Mouse (Mus musculus) hindbrain, embryonic 12.5 days (tissue): Measurements from ENCODE around the gene Lin54. TPM values are rescaled to one million over a fixed set of nuclear protein-coding genes. Genes with fewer than 3 reads are reported as not detected.

Source experiments
- ATAC-seq: fragments of 200-750 bp; cut with Nextera tagmentation; 2 replicates; pipeline ENCODE4 v1.8.0; 2017; ENCODE audit warnings: moderate TSS enrichment; ENCODE audit not compliant: low FRiP score
- H3K27ac ChIP-seq: fragments of 300-500 bp; sonication (generic); 2 replicates; pipeline ENCODE4 v1.5.1; 2016; ENCODE audit warnings: mild to moderate bottlenecking
- H3K27me3 ChIP-seq: fragments of 300-500 bp; sonication (generic); 2 replicates; pipeline ENCODE4 v1.6.1; 2016; ENCODE audit warnings: mild to moderate bottlenecking
- H3K36me3 ChIP-seq: fragments of 300-500 bp; sonication (generic); 2 replicates; pipeline ENCODE4 v1.6.1; 2016; ENCODE audit warnings: mild to moderate bottlenecking
- H3K4me1 ChIP-seq: fragments of 300-500 bp; sonication (generic); 2 replicates; pipeline ENCODE4 v1.6.1; 2016
- H3K4me2 ChIP-seq: fragments of 300-500 bp; sonication (generic); replicated peaks from 2 replicates; pipeline ENCODE4 v1.6.1; 2016; ENCODE audit warnings: mild to moderate bottlenecking
- H3K4me3 ChIP-seq: fragments of 300-500 bp; sonication (generic); 2 replicates; pipeline ENCODE4 v1.5.1; 2016; ENCODE audit warnings: mild to moderate bottlenecking
- H3K9ac ChIP-seq: fragments of 300-500 bp; sonication (generic); 2 replicates; pipeline ENCODE4 v1.6.1; 2016; ENCODE audit warnings: mild to moderate bottlenecking, moderate library complexity
- H3K9me3 ChIP-seq: fragments of 300-500 bp; sonication (generic); replicated peaks from 2 replicates; pipeline ENCODE4 v1.6.1; 2016; ENCODE audit warnings: mild to moderate bottlenecking
- WGBS: fragments of 180-500 bp; shearing (Covaris S2); methylation state at CpG from one replicate; pipeline ENCODE4 v1.1.7; 2016; 5-methylcytosine and 5-hydroxymethylcytosine counted together
- polyA plus RNA-seq: library from polyadenylated mRNA; unstranded; fragments of >200 nt; fragmentation: Nextera tagmentation; extraction: Ambion mirVana; gene quantifications from 2 replicates; pipeline ENCODE4 v1.2.1, GENCODE M21; 2016

Gene Lin54
- polyA plus RNA-seq, 1 experiment from 2014 or later, result 14.4 TPM

DNA sequence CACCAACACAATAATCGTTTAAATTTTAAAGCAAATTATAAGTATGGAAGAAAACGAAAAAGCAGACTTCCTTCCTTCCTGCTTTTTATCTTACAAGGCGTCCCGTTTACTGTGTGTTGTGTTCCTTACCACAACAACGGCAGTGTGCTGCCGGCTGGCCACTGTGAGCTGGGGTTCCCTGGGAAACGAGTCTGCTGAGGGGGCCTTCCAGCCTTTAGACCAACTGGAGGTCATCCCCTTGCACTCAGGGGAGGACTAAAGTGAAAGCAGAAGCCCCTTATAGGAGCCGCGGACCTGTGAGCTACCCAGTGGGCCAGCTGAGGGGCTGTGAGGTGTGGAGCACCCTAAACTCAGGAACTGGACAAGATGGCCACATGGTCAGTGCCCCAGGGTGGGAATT, 22.8 kb downstream of the Lin54 start:
- no peak for ATAC-seq
- WGBS, result 90% methylated on average over 9 of the region's 9 CpGs
- Histone ChIP-seq H3K9me3 (no peaks in the 10 kb centered on the region), H3K4me3 (no peak overlapping the region), H3K36me3 (peaks cover 18% of the 10 kb centered on the region; the same call in 1 of the 2 replicates), H3K9ac (no peak overlapping the region), H3K4me1 (no peaks in the 10 kb centered on the region), H3K27me3 (no peaks in the 10 kb centered on the region), H3K27ac (no peak overlapping the region), H3K4me2 (no peak overlapping the region)

DNA sequence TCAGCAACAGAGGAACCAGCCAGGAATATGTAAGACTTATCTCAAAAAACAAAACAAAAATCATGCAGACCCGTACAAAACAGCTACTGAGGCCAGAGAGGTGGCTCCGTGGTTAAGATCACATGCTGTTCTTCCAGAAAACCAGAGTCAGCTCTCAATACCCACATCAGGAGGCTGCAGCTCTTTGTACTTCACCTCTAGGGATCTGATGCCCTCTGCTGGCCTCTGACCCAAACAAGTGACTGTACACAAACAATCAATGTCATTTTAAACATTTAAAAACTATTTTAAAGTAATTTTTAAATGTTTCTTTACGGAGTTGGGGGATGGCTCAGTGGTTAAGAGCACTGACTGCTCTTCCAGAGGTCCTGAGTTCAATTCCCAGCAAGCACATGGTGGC, 24.1 kb downstream of the Lin54 start:
- 88% methylated on average over 3 of the region's 3 CpGs for WGBS
- no peak for ATAC-seq
- Histone ChIP-seq H3K4me1 (no peaks in the 10 kb centered on the region), H3K9ac (no peak overlapping the region), H3K27ac (no peak overlapping the region), H3K36me3 (peaks cover 24% of the 10 kb centered on the region; the same call in 1 of the 2 replicates), H3K4me2 (no peak overlapping the region), H3K9me3 (no peaks in the 10 kb centered on the region), H3K27me3 (no peaks in the 10 kb centered on the region), H3K4me3 (no peak overlapping the region)

DNA sequence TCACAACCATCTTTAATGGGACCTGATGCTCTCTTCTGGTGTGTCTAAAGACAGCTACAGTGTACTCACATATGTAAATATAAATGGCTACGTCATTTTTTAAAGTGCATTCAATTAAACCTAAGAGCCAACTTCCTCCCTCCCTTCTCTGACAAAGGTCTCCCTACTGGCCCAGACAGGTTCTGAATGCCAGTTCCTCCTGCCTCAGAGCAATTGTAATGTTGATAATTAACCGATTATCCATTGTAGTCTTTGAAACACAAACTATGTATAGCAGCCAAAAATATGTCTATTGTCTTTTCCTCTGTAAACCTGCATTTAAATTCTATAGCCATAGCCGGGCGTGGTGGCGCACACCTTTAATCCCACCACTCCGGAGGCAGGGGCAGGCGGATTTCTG, 33.1 kb downstream of the Lin54 start:
- no peaks in the 10 kb centered on the region for H3K27me3 ChIP-seq
- no peak overlapping the region for H3K4me3 ChIP-seq
- H3K9me3 ChIP-seq, result no peaks in the 10 kb centered on the region
- no peak overlapping the region for H3K27ac ChIP-seq
- no peaks in the 10 kb centered on the region for H3K4me1 ChIP-seq
- no peak overlapping the region for H3K4me2 ChIP-seq
- 96% methylated on average over 7 of the region's 7 CpGs for WGBS
- no peak for ATAC-seq
- H3K9ac ChIP-seq, result no peak overlapping the region
- H3K36me3 ChIP-seq, result 0 out of 2 replicates have a peak, but pooled peaks cover 12% of the 10 kb centered on the region

DNA sequence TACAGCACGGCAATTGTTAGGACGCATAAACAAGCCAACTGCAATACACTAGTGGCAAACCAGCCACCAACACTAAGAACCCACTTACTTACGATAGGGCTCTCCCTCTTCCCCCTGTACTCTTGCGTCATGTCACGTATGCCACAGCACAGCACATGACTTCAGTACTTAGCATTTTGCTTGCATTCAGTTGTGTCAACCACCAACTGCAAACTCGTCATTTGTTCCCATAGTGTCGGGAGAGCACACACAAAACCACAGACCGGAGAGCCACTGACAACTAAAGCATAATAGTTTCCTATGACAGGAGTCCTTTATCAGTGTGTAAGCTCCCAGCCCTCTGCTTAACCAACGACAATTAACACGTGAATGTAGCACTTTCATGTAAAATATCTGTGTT, 33.8 kb downstream of the Lin54 start:
- H3K36me3 ChIP-seq, result 0 out of 2 replicates have a peak, but pooled peaks cover 7% of the 10 kb centered on the region
- no peak overlapping the region for H3K27ac ChIP-seq
- 88% methylated on average over 10 of the region's 10 CpGs for WGBS
- H3K4me2 ChIP-seq, result no peak overlapping the region
- no peaks in the 10 kb centered on the region for H3K27me3 ChIP-seq
- no peaks in the 10 kb centered on the region for H3K4me1 ChIP-seq
- no peak for ATAC-seq
- no peak overlapping the region for H3K4me3 ChIP-seq
- no peak overlapping the region for H3K9ac ChIP-seq
- no peaks in the 10 kb centered on the region for H3K9me3 ChIP-seq

DNA sequence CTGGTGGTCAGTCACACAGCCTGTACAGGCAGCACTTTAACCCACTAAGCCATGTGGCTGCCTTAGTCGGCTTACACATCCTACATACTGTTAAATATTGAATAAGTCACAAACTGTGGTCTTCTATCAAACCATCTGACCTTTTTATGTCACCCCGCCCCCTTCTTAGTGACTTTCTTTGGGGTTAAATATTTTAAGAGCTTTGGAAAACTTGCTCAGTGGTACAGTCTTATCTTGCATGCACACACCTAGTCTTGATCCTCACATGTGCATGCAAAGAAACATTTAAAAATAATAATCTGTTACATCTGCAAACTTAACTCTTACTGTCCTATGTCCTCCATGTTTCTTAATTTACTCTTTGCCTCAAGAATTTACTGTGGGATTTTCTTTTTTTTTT, 38.1 kb downstream of the Lin54 start:
- Histone ChIP-seq H3K4me3 (no peak overlapping the region), H3K27ac (no peak overlapping the region), H3K4me1 (no peaks in the 10 kb centered on the region), H3K9ac (no peak overlapping the region), H3K27me3 (no peaks in the 10 kb centered on the region), H3K4me2 (no peak overlapping the region), H3K9me3 (no peaks in the 10 kb centered on the region), H3K36me3 (peaks cover 30% of the 10 kb centered on the region)
- WGBS, result 93% methylated on average over 2 of the region's 2 CpGs
- ATAC-seq, result no peak

DNA sequence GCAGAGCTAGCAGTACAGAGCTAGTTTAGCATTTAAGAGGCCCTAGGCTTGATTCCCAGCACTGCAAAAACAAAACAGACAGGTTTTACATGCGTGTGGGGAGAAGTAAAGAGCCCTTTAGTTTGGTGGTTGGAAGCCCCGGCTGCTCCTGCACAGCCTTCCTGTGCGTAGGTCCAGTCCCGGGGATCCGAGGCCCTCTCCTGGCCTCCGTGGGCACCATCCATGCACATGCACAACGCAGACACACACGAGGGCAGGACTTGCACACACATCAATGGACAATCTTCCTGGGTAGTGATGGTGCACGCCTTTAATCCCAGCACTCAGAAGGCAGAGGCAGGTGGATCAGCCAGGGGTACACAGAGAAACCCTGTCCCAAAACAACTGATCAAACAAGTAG, 38.9 kb downstream of the Lin54 start:
- ATAC-seq, result no peak
- H3K9ac ChIP-seq, result no peak overlapping the region
- no peaks in the 10 kb centered on the region for H3K27me3 ChIP-seq
- H3K9me3 ChIP-seq, result no peaks in the 10 kb centered on the region
- no peaks in the 10 kb centered on the region for H3K4me1 ChIP-seq
- WGBS, result 91% methylated on average over 9 of the region's 9 CpGs
- H3K4me2 ChIP-seq, result no peak overlapping the region
- H3K27ac ChIP-seq, result no peak overlapping the region
- no peak overlapping the region for H3K4me3 ChIP-seq
- peaks cover 31% of the 10 kb centered on the region for H3K36me3 ChIP-seq

DNA sequence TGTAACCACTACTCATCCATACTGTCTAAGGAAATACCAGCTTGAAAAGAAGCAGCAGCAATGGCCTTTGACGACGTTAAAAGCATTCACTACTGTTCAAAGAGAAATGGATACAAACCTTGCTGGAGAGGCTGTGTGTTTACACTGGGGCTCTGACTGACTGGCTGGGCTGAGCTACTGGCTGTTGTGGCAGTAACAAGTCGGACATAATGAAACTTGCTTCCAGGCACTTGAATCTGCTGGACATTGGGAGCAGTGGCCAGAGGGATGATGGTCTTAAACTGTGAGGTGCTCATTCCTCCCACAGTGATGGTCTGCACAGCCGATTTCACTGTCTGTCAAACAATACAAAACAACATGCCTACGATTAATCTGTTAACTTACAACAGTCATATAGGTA, 41.0 kb downstream of the Lin54 start:
- Histone ChIP-seq H3K27me3 (no peaks in the 10 kb centered on the region), H3K27ac (no peak overlapping the region), H3K4me2 (no peak overlapping the region), H3K36me3 (peaks cover 40% of the 10 kb centered on the region), H3K9me3 (no peaks in the 10 kb centered on the region), H3K9ac (no peak overlapping the region), H3K4me1 (no peaks in the 10 kb centered on the region), H3K4me3 (no peak overlapping the region)
- WGBS, result 97% methylated on average over 5 of the region's 5 CpGs
- no peak for ATAC-seq

DNA sequence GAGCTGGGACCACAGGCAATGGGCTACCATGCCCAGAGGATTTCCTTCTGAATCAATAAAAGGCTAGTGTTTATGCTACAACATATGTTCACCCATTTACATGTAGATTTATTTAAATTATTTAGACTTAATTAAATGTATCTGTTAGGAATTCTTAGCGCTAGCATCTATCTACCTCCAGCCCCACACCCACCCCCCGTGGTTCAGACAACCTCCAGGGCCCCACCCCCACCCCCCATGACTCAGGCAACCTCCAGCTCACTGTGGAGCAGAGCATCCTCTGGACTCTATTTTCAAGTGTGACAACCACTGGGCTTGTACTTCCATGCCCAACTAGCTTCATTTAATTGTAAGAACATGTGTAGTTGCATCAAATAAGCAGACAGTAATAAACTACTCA, 48.6 kb downstream of the Lin54 start:
- WGBS, result 71% methylated on average over 2 of the region's 2 CpGs
- Histone ChIP-seq H3K27ac (no peak overlapping the region), H3K4me1 (no peaks in the 10 kb centered on the region), H3K4me2 (no peak overlapping the region), H3K9me3 (no peaks in the 10 kb centered on the region), H3K27me3 (no peaks in the 10 kb centered on the region), H3K9ac (no peak overlapping the region), H3K4me3 (no peak overlapping the region), H3K36me3 (peaks cover 55% of the 10 kb centered on the region)
- ATAC-seq, result no peak

DNA sequence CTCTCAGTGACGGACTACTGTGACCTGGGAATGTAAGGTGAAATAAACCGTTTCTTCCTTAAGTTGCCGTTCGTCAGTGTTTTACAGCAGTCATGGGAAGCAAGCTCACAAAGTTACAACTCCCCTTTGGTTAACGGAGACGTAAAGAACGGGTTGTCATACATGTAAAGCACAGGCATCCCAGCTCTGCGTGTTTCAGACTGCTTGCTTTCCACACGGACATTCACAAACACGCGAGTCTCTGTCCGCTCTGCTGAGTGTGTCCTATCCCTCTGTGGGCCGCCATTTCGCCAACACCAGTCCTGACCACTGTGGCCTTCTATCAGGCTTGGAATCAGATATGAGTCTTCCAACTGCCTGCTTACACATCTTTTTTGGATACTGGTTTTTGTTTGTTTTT, 61.6 kb downstream of the Lin54 start:
- no peaks in the 10 kb centered on the region for H3K9me3 ChIP-seq
- H3K27ac ChIP-seq, result no peak overlapping the region
- no peaks in the 10 kb centered on the region for H3K4me1 ChIP-seq
- peaks cover 10% of the 10 kb centered on the region; the same call in 1 of the 2 replicates for H3K36me3 ChIP-seq
- ATAC-seq, result no peak
- H3K4me3 ChIP-seq, result no peak overlapping the region
- 96% methylated on average over 14 of the region's 14 CpGs for WGBS
- H3K9ac ChIP-seq, result no peak overlapping the region
- H3K4me2 ChIP-seq, result no peak overlapping the region
- no peaks in the 10 kb centered on the region for H3K27me3 ChIP-seq

DNA sequence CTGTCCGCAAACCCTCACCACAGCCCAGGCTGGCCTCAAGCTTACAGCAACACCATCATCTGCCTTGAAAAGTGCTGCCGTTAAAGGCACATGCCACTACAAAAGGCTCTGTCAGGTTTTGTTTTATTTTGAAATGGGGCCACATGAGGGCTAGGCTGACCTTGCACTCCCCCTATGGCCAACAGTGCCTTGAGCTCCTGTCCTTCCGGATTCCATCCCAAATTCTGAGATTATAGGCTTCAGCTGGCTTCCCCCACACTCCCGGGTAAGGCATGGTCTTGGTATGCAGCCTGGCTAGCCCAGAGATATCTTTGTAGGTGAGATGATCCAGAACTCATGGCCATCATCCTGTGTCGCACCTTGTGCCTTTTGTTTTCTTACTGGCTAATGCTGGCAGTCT, 62.5 kb downstream of the Lin54 start:
- no peak overlapping the region for H3K9ac ChIP-seq
- no peaks in the 10 kb centered on the region for H3K27me3 ChIP-seq
- no peaks in the 10 kb centered on the region for H3K9me3 ChIP-seq
- H3K4me2 ChIP-seq, result no peak overlapping the region
- WGBS, result 96% methylated on average over 5 of the region's 5 CpGs
- peaks cover 10% of the 10 kb centered on the region; the same call in 1 of the 2 replicates for H3K36me3 ChIP-seq
- H3K4me3 ChIP-seq, result no peak overlapping the region
- no peaks in the 10 kb centered on the region for H3K4me1 ChIP-seq
- no peak overlapping the region for H3K27ac ChIP-seq
- no peak for ATAC-seq

DNA sequence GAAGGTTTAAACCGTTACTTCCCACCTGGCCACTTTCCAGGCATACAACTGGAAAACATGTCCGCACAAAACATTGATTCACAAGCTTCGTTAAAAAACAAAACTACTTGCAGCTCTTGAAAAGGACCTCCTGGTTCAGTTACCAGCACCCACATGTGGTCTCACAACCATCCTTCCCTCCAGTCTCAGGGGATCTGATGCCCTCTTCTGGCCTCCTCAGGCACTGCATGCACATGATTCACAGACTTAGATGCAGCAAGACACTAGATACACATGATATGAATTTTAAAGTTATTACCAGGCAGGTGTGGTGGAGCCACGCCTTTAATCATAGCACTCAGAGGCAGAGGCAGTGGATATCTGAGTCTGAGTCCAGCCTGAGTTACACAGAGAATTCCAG, 63.4 kb downstream of the Lin54 start:
- H3K4me1 ChIP-seq, result no peaks in the 10 kb centered on the region
- 95% methylated on average over 4 of the region's 4 CpGs for WGBS
- ATAC-seq, result no peak

DNA sequence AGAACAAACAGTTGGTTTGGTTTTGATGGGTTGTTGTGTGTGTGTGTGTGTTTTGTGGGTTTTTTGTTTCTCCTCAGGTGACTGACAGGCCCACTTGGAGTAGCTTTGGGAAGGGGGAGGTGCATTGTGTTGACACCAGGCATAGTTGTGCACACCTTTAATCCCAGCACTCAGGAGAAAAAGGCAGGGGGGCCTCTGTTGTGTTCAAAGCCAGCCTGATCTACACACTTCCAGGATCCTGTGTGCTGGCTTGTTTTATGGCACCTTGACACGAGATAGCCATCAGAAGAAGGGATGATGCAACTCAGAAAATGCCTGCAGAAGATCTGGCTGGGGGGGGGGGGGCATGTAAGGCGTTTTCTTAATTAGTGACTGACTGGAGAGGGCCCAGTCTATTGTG, 69.5 kb downstream of the Lin54 start:
- H3K27ac ChIP-seq, result no peak overlapping the region
- no peak overlapping the region for H3K4me2 ChIP-seq
- no peak for ATAC-seq
- no peak overlapping the region for H3K9ac ChIP-seq
- peaks cover 21% of the 10 kb centered on the region for H3K36me3 ChIP-seq
- 78% methylated on average over 2 of the region's 2 CpGs for WGBS
- no peaks in the 10 kb centered on the region for H3K27me3 ChIP-seq
- no peak overlapping the region for H3K4me3 ChIP-seq
- peaks cover 31% of the 10 kb centered on the region for H3K4me1 ChIP-seq
- no peaks in the 10 kb centered on the region for H3K9me3 ChIP-seq

More for the DNA sequence above, 63.4 kb downstream of the Lin54 start:
- no peak overlapping the region for H3K9ac ChIP-seq
- no peaks in the 10 kb centered on the region for H3K27me3 ChIP-seq
- H3K4me2 ChIP-seq, result no peak overlapping the region
- H3K4me3 ChIP-seq, result no peak overlapping the region
- no peak overlapping the region for H3K27ac ChIP-seq
- no peaks in the 10 kb centered on the region for H3K9me3 ChIP-seq
- H3K36me3 ChIP-seq, result peaks cover 10% of the 10 kb centered on the region; the same call in 1 of the 2 replicates

DNA sequence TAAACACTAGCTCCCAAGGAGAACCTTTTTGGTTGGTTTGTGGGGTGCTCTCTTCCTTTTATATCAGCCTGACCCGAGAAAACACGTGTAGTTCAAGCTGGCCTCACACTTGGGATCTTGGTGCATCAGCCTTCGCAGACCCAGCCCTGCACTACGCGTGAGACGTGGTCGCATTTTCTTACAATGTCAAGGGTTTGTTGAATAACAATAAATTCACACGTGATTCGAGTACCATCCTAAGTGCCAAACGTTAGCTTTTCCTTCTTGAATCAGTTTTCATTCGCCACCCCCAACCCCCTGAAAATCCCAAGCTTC, 70.4 kb downstream of the Lin54 start:
- peak overlapping the region; percentile 89 for H3K9ac ChIP-seq
- WGBS, result 8% methylated on average over 11 of the region's 11 CpGs
- no peaks in the 10 kb centered on the region for H3K27me3 ChIP-seq
- H3K4me3 ChIP-seq, result peak overlapping the region; percentile 82
- peaks cover 29% of the 10 kb centered on the region for H3K36me3 ChIP-seq
- peak overlapping the region; percentile 74 for H3K27ac ChIP-seq
- ATAC-seq, result peak; percentile 23
- H3K4me1 ChIP-seq, result peaks cover 39% of the 10 kb centered on the region
- H3K9me3 ChIP-seq, result no peaks in the 10 kb centered on the region
- H3K4me2 ChIP-seq, result peak overlapping the region; percentile 90
